Mouse (Mus musculus) hindbrain, embryonic 14.5 days (tissue): ENCODE results near the gene Gm47791. TPM values are rescaled to one million over a fixed set of nuclear protein-coding genes. Genes with fewer than 3 reads are reported as not detected.

Experiments used
- ATAC-seq: fragments of 200-750 bp; cut with Nextera tagmentation; 2 replicates; pipeline ENCODE4 v1.8.0; 2017; ENCODE audit warnings: moderate number of reproducible peaks, mild to moderate bottlenecking, moderate TSS enrichment, moderate library complexity; ENCODE audit not compliant: low FRiP score
- DNase-seq: peaks from one replicate; pipeline ENCODE4 v3.0.0-alpha.2; 2015; ENCODE audit warnings: low spot score
- H3K27ac ChIP-seq: fragments of 300-500 bp; sonication (generic); 2 replicates; pipeline ENCODE4 v1.5.1; 2014; ENCODE audit warnings: mild to moderate bottlenecking, moderate library complexity
- H3K27me3 ChIP-seq: fragments of 300-500 bp; sonication (generic); 2 replicates; pipeline ENCODE4 v1.6.1; 2014; ENCODE audit warnings: mild to moderate bottlenecking, low read length, mixed read lengths; ENCODE audit not compliant: control insufficient read depth, insufficient read depth
- H3K36me3 ChIP-seq: fragments of 300-500 bp; sonication (generic); replicated peaks from 2 replicates; pipeline ENCODE4 v1.6.1; 2014; ENCODE audit not compliant: control insufficient read depth, insufficient read depth
- H3K4me1 ChIP-seq: fragments of 300-500 bp; sonication (generic); replicated peaks from 2 replicates; pipeline ENCODE4 v1.6.1; 2014; ENCODE audit warnings: antibody characterized with exemption, low read length, mixed read lengths; ENCODE audit not compliant: control insufficient read depth, insufficient read depth
- H3K4me2 ChIP-seq: fragments of 300-500 bp; sonication (generic); replicated peaks from 2 replicates; pipeline ENCODE4 v1.6.1; 2014; ENCODE audit warnings: mild to moderate bottlenecking, moderate library complexity
- H3K4me3 ChIP-seq: fragments of 300-500 bp; sonication (generic); replicated peaks from 2 replicates; pipeline ENCODE4 v1.5.1; 2014; ENCODE audit warnings: mild to moderate bottlenecking, low read length
- H3K9ac ChIP-seq: fragments of 300-500 bp; sonication (generic); 2 replicates; pipeline ENCODE4 v1.6.1; 2014
- H3K9me3 ChIP-seq: fragments of 300-500 bp; sonication (generic); 2 replicates; pipeline ENCODE4 v1.6.1; 2016; ENCODE audit warnings: low read length; ENCODE audit not compliant: control insufficient read depth
- WGBS: fragments of 180-500 bp; shearing (Covaris S2); extraction: QIAGEN DNeasy Blood & Tissue Kit; methylation state at CpG from one replicate; pipeline ENCODE4 v1.1.7; 2014; 5-methylcytosine and 5-hydroxymethylcytosine counted together
- polyA plus RNA-seq: library from polyadenylated mRNA; unstranded; fragments of >200 nt; fragmentation: Nextera tagmentation; extraction: Ambion mirVana; gene quantifications from 2 replicates; pipeline ENCODE4 v1.2.1, GENCODE M21; 2014

Gene Gm47791
- polyA plus RNA-seq, 1 experiment from 2014 or later = not detected

DNA sequence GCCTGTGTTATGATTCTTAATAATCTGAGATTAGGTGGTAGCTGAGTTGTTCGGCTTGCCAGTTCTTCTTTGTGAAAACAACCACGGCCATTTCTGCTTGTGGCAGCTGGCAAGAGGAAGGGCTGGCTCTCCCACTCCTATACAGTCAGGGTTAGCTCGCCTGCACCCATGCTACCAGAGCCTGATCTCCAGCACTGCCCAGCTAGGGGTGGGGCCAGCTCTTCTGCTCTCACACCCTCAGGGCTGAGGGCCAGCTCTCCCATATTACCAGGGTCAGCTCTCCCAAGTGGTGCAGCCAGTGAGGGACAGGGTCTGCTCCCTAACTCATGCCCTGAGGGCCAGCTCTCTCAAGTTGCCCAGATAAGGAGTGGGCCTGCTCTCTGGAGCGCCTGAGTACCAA lies 1.4 kb upstream of the Gm47791 start:
- Histone ChIP-seq H3K4me2 (no peak overlapping the region), H3K27ac (no peak overlapping the region), H3K36me3 (no peaks in the 10 kb centered on the region), H3K4me1 (no peaks in the 10 kb centered on the region), H3K9ac (no peak overlapping the region), H3K27me3 (no peaks in the 10 kb centered on the region), H3K9me3 (no peaks in the 10 kb centered on the region), H3K4me3 (no peak overlapping the region)
- DNase-seq (no peak), ATAC-seq (no peak)
- 94% methylated on average over 4 of the region's 4 CpGs for WGBS

GRCm38 (mm10) chr1:82768269-82768668 lies 2.8 kb downstream of the Gm47791 start, which contains the start of gene Tm4sf20:
Gene Tm4sf20 (minus strand): TSS chr1:82768461.
- H3K4me1 ChIP-seq = no peaks in the 10 kb centered on the region
- no peak for ATAC-seq
- no peak for DNase-seq
- no peak within 1 kb of the TSS for H3K4me3 ChIP-seq
- H3K9ac ChIP-seq = no peak within 1 kb of the TSS
- no peaks in the 10 kb centered on the region for H3K9me3 ChIP-seq
- WGBS = 79% methylated on average over 5 of the region's 5 CpGs
- no peaks in the 10 kb centered on the region for H3K36me3 ChIP-seq
- no peak within 1 kb of the TSS for H3K27ac ChIP-seq
- H3K4me2 ChIP-seq = no peak within 1 kb of the TSS
- H3K27me3 ChIP-seq = no peaks in the 10 kb centered on the region

- WGBS = 89% methylated on average over 4 of the region's 4 CpGs
- Histone ChIP-seq H3K4me1 (no peaks in the 10 kb centered on the region), H3K9ac (no peak overlapping the region), H3K36me3 (no peaks in the 10 kb centered on the region), H3K4me2 (no peak overlapping the region), H3K27me3 (no peaks in the 10 kb centered on the region), H3K27ac (no peak overlapping the region), H3K4me3 (no peak overlapping the region), H3K9me3 (no peaks in the 10 kb centered on the region)
- DNase-seq (no peak), ATAC-seq (no peak)
Measured at GRCm38 (mm10) chr1:82766641-82767040, 4.4 kb downstream of the Gm47791 start.

DNA sequence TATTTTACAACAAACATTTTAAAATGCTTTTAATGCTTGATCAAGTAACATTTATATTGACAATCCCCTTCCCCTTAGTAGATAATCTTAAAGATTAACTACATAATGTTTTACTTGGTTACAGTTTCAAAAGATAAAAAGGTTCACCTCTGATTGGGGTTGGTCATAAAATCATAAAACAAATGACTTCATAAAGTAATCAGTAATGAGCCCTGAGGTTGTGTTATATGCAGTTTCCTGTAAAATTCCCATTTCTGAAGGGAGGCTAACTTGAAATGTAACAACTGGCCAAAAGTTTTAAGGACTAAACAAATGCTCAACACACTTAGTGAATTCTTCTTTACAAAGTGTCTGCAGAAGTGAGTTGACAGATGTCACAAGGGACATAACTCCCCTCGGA lies 4.8 kb downstream of the Gm47791 start:
- Histone ChIP-seq H3K36me3 (no peaks in the 10 kb centered on the region), H3K9me3 (no peaks in the 10 kb centered on the region), H3K27me3 (no peaks in the 10 kb centered on the region), H3K4me1 (no peaks in the 10 kb centered on the region), H3K9ac (no peak overlapping the region), H3K4me2 (no peak overlapping the region), H3K4me3 (no peak overlapping the region), H3K27ac (no peak overlapping the region)
- ATAC-seq (no peak), DNase-seq (no peak)
- 82% methylated on average over 1 of the region's 1 CpGs for WGBS

DNA sequence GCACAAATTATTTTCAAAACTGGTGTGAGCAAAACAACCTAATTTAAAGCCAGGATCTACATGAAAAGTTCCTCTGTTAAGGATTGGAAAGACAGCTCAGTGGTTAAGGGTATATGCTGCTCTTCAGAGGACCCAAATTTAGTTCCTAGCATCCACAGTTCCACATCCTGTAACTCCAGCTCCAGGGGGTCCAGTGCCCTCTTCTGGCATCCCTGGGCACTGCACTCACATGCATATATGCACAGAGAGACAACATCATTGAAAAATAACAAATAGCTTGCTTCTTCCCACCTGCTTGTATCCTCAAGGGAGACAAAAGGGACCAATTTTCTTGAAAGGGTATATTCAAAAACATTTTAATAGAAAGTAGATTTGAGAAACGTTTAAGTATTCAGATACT lies 8.8 kb downstream of the Gm47791 start:
- no peak overlapping the region for H3K4me3 ChIP-seq
- no peaks in the 10 kb centered on the region for H3K9me3 ChIP-seq
- no peaks in the 10 kb centered on the region for H3K4me1 ChIP-seq
- DNase-seq (no peak), ATAC-seq (no peak)
- no peak overlapping the region for H3K27ac ChIP-seq
- H3K9ac ChIP-seq = no peak overlapping the region
- no peak overlapping the region for H3K4me2 ChIP-seq
- 86% methylated on average over 1 of the region's 1 CpGs for WGBS
- no peaks in the 10 kb centered on the region for H3K27me3 ChIP-seq
- H3K36me3 ChIP-seq = no peaks in the 10 kb centered on the region

GRCm38 (mm10) chr1:82761454-82762169 lies 9.4 kb downstream of the Gm47791 start:
- ATAC-seq = no peak
- H3K27ac ChIP-seq = no peak overlapping the region
- H3K9me3 ChIP-seq = no peaks in the 10 kb centered on the region
- DNase-seq = no peak
- H3K9ac ChIP-seq = no peak overlapping the region
- H3K4me2 ChIP-seq = no peak overlapping the region
- no peaks in the 10 kb centered on the region for H3K27me3 ChIP-seq
- H3K36me3 ChIP-seq = peaks cover 6% of the 10 kb centered on the region; the same call in 1 of the 2 replicates
- H3K4me3 ChIP-seq = no peak overlapping the region
- H3K4me1 ChIP-seq = no peaks in the 10 kb centered on the region
- WGBS = 94% methylated on average over 8 of the region's 8 CpGs

DNA sequence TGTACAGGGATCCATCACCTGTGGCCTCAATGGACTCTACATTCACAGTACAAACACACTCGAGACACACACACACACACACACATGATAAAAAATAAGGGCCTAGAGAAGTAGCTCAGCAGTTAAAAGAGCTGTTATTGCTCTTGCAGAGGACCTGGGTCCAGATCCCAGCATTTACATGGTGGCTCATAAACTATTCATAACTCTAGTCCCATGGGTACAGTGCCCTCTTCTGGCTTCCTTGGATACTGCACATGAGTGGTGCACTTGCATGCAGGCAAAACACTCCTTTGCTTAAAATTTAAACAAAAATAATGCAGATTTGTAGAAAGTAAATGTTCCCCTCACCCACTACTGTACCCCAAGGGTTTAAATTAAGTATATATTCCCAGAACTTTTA lies 11.5 kb downstream of the Gm47791 start:
- Histone ChIP-seq H3K4me3 (no peak overlapping the region), H3K4me1 (no peaks in the 10 kb centered on the region), H3K27me3 (no peaks in the 10 kb centered on the region), H3K36me3 (peaks cover 23% of the 10 kb centered on the region), H3K4me2 (no peak overlapping the region), H3K9ac (no peak overlapping the region), H3K9me3 (no peaks in the 10 kb centered on the region), H3K27ac (no peak overlapping the region)
- WGBS = 97% methylated on average over 1 of the region's 1 CpGs
- ATAC-seq (no peak), DNase-seq (no peak)

DNA sequence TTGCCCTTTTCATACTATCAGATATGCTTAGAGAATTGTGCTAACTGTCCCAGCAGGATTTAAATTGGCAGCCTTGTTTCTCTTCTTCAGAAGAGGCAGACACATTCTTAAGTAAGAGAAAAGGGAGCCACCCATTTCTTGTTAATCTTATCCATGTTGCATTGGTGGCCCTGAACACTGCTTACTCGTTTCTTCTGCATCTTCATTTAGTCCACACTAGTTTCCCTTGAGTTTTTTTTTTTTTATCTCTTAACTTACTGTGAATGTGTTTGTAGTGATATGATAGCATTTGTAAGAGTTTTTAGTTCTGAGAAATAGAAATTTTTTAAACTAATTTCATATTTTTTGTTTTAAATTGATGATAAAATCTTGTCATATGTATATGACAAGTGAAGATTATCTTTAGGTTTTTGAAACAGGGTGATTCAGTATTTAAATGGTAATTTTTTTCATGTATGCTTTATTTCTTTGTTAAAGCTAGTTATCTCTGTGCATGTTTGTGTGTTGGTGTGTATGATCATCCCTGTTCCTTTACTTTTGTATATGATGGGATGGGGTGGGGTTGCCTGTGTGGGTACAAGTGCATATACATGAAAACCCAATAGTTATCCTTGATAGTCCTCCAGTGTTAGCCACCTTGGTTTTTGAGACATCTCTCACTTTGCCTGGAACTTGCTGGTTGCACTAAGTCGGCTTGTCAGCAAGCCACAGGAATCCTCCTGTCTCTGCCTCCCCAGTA lies 23.2 kb downstream of the Gm47791 start:
- no peak for ATAC-seq
- Histone ChIP-seq H3K9me3 (no peaks in the 10 kb centered on the region), H3K9ac (no peak overlapping the region), H3K27ac (no peak overlapping the region), H3K36me3 (peaks cover 34% of the 10 kb centered on the region), H3K27me3 (no peaks in the 10 kb centered on the region), H3K4me3 (no peak overlapping the region), H3K4me2 (no peak overlapping the region), H3K4me1 (no peaks in the 10 kb centered on the region)
- 95% methylated on average over 2 of the region's 2 CpGs for WGBS
- DNase-seq = no peak

DNA sequence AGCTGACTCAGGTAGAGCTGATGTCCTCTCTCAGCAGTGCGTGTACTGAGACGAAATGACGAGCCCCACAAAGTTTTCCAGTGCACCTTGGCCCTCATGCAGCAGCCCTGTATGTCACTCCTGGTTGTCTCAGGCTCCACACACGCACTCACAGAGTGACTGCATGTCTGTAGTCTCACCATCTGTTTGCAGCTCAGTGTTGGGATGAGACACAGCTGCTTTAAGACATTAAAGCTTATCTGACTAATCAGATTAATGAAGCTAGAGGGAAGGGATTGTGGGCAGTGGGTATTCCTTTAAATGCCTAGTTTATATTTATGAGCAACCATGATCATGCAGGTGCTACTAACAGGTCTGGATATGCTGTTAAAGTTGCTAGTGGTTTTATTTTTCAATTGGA lies 24.6 kb downstream of the Gm47791 start:
- Histone ChIP-seq H3K4me3 (no peak overlapping the region), H3K36me3 (peaks cover 36% of the 10 kb centered on the region), H3K9me3 (no peaks in the 10 kb centered on the region), H3K4me1 (no peaks in the 10 kb centered on the region), H3K4me2 (no peak overlapping the region), H3K27ac (no peak overlapping the region), H3K9ac (no peak overlapping the region), H3K27me3 (no peaks in the 10 kb centered on the region)
- ATAC-seq = no peak
- no peak for DNase-seq
- 88% methylated on average over 4 of the region's 4 CpGs for WGBS
